Mouse (Mus musculus): Measurements from ENCODE around the gene Rnf26.

Gene Rnf26

DNA sequence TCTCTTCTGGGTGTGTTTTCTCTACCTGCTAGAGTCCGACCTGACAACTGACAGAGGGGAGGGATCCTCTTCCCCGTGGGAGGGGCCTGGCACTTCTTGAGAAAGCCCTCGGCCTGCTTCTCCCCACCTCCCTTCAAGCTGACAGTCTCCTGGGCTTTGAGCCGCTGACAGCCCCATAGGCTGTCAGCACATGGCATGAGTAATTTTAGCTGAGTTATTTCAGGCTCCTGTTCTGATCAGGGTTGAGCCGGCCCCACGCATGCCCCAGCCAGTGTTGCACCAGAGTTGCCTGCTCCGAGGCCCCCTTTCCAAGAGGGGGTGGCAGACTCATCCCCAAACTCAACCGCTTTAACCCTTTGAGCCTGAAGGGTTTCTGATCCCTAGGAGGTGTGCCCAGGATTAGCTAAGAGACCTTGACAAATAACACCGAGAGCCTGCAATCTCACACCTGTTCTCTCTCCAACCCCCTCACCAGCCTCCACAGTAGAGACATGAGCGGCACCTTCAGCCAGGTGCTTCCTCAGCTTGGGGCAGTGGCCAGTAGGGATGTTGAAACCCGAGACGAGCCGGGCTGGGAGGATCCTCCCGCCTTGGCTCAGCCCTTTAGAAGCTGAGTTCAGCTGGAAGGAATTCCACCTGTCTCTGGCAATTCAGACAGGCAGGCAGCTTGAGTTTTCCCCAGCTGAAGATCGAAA lies 25.4 kb downstream of the Rnf26 start:
- peak; percentile 54 to 84 for DNase-seq

GRCm38 (mm10) chr9:44086960-44087359 lies 26.4 kb downstream of the Rnf26 start:
- peak; percentile 67 to 91 for DNase-seq

- DNase-seq = peak; percentile 67 to 91
Measured at GRCm38 (mm10) chr9:44085741-44086665, 27.3 kb downstream of the Rnf26 start.

DNA sequence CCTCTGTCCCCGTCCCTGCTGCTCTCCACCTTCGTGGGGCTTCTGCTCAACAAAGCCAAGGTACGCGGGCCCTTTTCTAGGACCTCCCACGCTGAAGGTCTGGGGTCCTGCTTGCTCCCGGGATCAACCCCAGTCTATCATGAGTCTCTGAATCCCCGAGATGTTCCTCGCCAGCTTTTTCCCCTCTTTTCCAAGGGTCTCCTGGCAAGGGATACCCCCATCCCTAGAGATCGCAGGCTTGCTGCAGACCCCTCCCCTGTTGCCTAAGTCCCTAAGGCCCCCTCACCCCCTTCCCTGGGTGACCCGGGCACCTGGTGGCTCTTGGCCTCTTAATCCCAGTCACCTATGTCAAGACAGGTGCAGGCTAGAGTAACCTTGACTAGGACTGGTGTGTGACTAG lies 28.0 kb downstream of the Rnf26 start:
- DNase-seq = no peak

GRCm38 (mm10) chr9:44084659-44085229 lies 28.6 kb downstream of the Rnf26 start:
- DNase-seq = peak; percentile 98 to 99

DNA sequence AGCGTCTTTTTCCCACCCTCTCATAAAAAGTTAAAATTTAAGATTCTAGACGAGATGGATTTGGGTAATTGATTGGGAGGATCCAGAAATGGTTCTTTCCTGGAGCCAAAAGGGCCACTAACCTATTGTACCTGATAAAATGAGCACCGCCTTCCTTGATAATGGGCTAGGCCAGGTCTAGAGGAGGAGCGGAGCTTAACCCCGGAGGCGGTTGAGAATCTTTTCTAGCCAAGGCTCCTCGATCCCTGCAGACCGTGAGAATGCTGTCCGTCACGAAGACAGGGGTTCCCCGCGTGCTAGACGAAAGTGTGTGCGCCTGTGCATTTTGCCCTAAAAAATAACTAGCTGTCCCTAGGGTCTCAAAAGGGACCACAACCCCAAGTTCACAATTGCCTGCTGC lies 29.1 kb downstream of the Rnf26 start:
- no peak for DNase-seq

- DNase-seq = peak; percentile 83 to 95
Measured at GRCm38 (mm10) chr9:44083392-44084121, 29.8 kb downstream of the Rnf26 start.

DNA sequence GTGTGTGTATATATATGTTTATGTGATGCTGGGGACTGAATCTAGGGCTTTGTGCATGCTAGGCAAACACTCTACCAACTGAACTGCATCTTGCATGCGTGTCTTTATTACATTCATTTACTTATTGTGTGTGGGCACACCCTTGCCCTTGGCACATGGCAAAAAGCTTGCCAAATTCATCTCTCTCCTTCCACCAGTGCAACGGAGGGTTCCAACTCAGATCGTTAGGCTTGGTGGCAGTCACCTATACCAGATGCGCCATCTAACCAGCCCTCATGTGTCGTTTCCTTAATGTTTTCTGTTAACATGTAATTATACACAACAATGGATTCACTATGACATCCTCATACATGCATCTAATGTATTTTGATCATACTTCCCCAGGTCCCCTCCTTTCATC lies 31.1 kb downstream of the Rnf26 start:
- no peak for DNase-seq

DNA sequence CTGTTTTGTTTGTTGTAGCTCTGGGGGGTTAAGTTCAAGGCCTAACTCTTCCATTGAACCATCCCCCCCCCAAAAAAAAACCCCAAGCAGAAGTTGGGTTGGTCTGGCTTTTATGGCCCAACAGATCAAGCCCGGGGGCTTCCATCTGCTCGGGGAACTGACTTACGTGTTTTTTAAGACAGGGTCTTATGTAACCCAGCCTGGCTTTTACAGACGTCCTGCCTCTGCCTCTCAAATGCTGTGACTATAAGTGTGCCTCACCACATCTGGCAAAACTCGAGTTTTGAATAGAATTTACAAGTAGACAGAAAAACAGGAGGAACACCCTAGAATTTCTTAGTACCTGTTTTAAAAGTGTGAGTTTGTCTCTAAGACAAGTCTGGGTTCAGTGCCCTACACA lies 31.7 kb downstream of the Rnf26 start:
- DNase-seq = peak in 1 of 2 experiments; percentile 28

- peak; percentile 71 to 90 for DNase-seq
Measured at GRCm38 (mm10) chr9:44080953-44081352, 32.4 kb downstream of the Rnf26 start.

DNA sequence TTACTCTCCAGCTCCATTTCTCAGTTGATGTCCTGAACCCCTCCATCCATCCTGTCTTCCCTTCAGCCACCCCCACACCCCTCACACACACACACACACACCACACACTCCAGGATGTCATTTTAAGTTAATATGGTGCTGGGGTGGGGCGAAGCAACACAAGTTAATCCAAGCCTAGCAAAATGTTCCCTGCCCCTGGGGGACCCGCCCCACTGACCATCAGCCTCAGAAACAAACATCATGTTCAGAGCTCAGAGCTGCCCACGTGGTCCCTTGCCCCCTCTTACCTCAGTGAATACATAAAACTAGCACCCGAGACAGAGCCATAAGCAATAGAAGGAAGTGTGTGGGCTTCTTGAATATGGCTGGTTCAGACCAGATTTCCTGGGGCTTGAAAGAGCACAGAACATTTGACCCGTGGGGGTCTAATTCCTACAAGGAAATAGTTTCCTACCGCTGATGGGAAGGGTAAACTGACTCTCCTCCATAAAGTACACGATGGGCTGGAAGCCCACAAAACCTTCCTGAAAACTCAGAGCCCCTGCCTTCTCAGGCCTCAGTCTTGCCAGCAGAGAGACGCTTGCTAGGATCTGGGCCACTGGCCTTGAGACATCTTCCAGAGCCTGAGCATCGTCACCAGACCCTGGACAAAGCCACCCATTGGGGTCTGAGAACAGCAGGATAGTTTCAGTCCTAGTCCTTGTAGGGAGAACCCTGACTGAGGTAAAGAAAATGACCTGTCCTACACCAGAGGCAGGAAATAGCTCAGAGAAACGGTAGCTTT lies 33.1 kb downstream of the Rnf26 start:
- DNase-seq = peak; percentile 81 to 97

- peak; percentile 91 to 97 for DNase-seq
Measured at GRCm38 (mm10) chr9:44078955-44079756, 34.2 kb downstream of the Rnf26 start.

DNA sequence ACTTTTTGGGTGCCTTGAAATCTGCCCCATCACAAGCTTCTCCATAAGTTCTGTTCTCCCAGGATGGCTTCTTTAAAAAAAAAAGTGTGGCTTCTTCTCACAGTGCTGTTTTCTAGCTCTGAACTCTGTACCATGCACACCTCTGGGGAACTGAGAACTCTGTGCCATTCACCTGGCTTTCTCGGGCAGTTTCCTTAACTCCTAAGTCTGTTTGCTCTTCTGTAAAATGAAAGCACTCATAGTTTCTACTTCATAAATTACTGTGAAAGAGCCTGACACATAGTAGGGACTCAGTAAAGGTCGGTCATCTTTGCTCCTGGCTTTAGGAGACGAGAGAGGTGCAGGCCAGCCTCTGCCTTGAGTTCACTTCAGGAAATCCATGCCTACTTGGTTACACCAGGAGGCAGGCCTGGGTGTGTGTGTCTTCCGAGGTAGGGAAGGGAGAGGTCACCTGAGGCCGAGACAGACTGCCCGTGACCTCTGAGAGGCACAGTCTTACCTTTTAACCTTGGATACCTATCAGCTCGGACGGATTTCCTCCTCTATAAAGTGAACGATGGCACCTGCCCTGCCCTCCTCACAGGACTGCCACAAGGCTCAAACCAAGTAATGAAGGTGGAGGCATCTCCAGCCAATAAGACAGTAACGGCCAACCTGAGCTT lies 35.0 kb downstream of the Rnf26 start:
- DNase-seq = peak; percentile 39 to 87

- DNase-seq = no peak
Measured at GRCm38 (mm10) chr9:44077266-44077910, 35.9 kb downstream of the Rnf26 start.

- DNase-seq = peak; percentile 88 to 92
Measured at GRCm38 (mm10) chr9:44076764-44077120, 36.6 kb downstream of the Rnf26 start.

DNA sequence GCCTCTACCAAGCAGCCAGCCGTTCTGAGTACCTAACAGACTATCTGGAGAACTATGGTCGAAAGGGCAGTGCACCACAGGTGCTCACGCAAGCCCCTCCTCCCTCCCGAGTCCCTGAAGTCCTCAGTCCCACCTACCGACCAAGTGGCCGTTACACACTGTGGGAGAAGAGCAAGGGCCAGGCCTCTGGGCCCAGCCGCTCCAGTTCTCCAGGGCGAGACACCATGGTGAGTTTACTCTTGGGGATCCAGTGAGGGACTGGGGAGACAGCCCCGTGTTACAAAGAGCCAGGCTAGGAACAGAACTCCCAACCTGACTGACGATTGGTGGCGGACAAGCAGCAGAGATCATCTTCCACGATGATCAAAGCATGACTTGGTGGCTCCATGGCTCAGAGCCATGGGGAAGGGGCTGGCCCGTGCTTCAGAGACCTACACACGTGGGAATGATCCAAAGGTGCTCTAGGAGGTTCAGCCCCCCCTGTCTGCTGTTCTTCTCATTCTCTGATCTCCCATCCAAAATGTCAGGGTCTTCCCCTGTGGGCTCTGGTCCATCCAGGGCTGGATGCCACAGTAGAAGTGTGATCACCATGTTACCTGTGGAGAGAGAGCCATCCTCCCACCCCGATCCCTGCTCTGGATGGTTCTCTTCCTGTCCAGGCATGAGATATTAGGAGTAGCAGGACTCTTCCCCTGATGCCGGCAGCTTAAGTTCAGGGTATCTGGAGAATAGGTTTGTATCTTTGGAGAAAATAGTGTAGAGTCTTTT lies 37.1 kb downstream of the Rnf26 start:
- DNase-seq = peak; percentile 42 to 80

DNA sequence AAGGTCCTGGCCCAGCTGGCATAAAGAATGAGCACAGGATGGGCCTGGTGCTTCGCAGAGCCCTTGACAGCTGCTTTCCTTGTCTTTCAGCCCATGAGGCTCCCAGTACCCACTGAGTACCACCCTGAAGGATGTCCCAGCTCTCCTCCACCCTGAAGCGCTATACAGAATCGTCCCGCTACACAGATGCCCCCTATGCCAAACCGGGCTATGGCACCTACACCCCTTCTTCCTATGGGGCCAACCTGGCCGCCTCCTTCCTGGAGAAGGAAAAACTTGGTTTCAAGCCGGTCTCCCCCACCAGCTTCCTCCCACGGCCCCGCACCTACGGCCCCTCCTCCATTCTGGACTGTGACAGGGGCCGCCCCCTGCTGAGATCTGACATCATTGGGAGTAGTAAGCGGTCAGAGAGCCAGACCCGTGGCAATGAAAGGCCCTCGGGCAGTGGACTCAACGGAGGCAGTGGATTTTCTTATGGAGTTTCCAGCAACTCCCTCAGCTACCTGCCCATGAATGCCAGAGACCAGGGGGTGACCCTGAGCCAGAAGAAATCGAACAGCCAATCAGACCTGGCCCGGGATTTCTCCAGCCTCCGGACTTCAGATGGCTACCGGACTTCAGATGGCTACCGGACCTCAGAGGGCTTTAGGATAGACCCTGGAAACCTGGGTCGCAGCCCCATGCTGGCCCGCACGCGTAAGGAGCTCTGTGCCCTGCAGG lies 37.9 kb downstream of the Rnf26 start:
- peak; percentile 31 to 82 for DNase-seq

All from kidney, postnatal 25 days (tissue).